Mouse (Mus musculus) leukemia stem cell, adult 10-12 weeks (primary cell): Measurements from ENCODE around the gene Gm8947. TPM values are rescaled to one million over a fixed set of nuclear protein-coding genes. Genes with fewer than 3 reads are reported as not detected.

ENCODE experiments used
- polyA plus RNA-seq: library from polyadenylated mRNA; stranded (reverse); fragments of >175 nt; gene quantifications from 2 replicates; pipeline ENCODE4 v1.2.3, GENCODE M21; 2012; ENCODE audit warnings: low replicate concordance

Gene Gm8947
- polyA plus RNA-seq: 0.24 TPM in 1 of 2 replicates, not detected in the other

GRCm38 (mm10) chr1:151192075-151192474, at the start of gene Gm8947:
Gene Gm8947, plus strand, starts transcription at chr1:151192376.

DNA sequence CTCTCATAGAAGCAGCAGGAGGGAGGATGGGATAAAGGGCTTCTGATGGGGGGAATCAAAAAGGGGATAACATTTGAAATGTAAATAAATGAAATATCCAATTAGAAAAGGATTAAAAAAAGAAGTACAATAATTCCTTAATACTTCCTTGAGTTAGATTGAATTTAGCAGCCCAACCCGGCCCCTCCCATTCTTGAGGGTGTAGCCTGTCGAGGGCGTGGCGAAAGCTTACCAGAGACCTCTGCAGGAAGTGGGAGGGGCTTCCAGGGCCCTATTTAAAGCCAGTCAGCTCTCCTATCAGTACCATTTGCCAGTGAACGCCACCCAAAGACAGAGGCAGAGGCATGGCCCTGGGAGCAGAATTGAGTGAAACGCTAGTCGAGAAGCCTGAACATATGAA, 9.9 kb upstream of the Gm8947 start, which contains the start of gene Gm47985:
Gene Gm47985, plus strand, starts transcription at position 272 of the 400 bp plus-strand sequence.

DNA sequence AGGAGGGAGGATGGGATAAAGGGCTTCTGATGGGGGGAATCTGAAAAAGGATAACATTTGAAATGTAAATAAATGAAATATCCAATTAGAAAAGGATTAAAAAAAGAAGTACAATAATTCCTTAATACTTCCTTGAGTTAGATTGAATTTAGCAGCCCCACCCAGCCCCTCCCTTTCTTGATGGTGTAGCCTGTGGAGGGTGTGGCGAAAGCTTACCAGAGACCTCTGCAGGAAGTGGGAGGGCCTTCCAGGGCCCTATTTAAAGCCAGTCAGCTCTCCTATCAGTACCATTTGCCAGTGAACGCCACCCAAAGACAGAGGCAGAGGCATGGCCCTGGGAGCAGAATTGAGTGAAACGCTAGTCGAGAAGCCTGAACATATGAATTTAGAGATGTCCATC, 5.9 kb downstream of the Gm8947 start, which contains the start of gene Gm47995:
Gene Gm47995, plus strand, starts transcription at position 329 of the 400 bp plus-strand sequence.

DNA sequence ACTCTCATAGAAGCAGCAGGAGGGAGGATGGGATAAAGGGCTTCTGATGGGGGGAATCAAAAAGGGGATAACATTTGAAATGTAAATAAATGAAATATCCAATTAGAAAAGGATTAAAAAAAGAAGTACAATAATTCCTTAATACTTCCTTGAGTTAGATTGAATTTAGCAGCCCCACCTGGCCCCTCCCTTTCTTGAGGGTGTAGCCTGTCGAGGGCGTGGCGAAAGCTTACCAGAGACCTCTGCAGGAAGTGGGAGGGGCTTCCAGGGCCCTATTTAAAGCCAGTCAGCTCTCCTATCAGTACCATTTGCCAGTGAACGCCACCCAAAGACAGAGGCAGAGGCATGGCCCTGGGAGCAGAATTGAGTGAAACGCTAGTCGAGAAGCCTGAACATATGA, 11.6 kb downstream of the Gm8947 start, which contains the start of gene 3110040M04Rik:
Gene 3110040M04Rik, plus strand, starts transcription at position 304 of the 400 bp plus-strand sequence.

DNA sequence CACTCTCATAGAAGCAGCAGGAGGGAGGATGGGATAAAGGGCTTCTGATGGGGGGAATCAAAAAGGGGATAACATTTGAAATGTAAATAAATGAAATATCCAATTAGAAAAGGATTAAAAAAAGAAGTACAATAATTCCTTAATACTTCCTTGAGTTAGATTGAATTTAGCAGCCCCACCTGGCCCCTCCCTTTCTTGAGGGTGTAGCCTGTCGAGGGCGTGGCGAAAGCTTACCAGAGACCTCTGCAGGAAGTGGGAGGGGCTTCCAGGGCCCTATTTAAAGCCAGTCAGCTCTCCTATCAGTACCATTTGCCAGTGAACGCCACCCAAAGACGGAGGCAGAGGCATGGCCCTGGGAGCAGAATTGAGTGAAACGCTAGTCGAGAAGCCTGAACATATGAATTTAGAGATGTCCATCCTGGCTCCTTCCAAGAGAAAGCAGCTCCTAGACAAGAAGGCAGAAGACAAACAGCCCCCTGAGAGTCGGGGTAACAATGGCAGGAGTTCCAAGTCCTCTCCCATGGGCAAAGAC, 17.7 kb downstream of the Gm8947 start, which contains the start of gene Gm47996:
Gene Gm47996, plus strand, starts transcription at position 308 of the 532 bp plus-strand sequence.

Other genes with a start within 250 kb of the Gm8947 start
- gene Hmcn1, start 198.9 kb upstream of the Gm8947 start, polyA plus RNA-seq: 0.08 and 0.39 TPM in 2 replicates
- gene Gm47985, start 9.8 kb upstream of the Gm8947 start, polyA plus RNA-seq: 0.34 and 0.76 TPM in 2 replicates
- 0.46 and 0.82 TPM in 2 replicates for gene Gm47995, start 6.1 kb downstream of the Gm8947 start, polyA plus RNA-seq
- gene 3110040M04Rik, start 11.7 kb downstream of the Gm8947 start, polyA plus RNA-seq: 0.50 and 0.81 TPM in 2 replicates
- gene Gm47996, start 17.8 kb downstream of the Gm8947 start, polyA plus RNA-seq: 0.31 TPM in 1 of 2 replicates, not detected in the other
- 64.8 and 128 TPM in 2 replicates for gene Ivns1abp, start 152.1 kb downstream of the Gm8947 start, polyA plus RNA-seq
- 0.18 and 0.99 TPM in 2 replicates for gene Swt1, start 236.1 kb downstream of the Gm8947 start, polyA plus RNA-seq
- gene Trmt1l, start 236.2 kb downstream of the Gm8947 start, polyA plus RNA-seq: 16.9 and 25.4 TPM in 2 replicates